Mouse (Mus musculus) lung, postnatal 0 days (tissue): ENCODE data around the gene Zfand3.

Experiments
- CTCF ChIP-seq: IDR thresholded peaks from 2 replicates; pipeline ENCODE4 v1.5.1; 2016; ENCODE audit warnings: antibody characterized with exemption, mild to moderate bottlenecking
- EP300 ChIP-seq: IDR thresholded peaks from 2 replicates; pipeline ENCODE4 v1.6.1; 2016; ENCODE audit warnings: antibody characterized with exemption, mild to moderate bottlenecking, control low read depth

GRCm38 (mm10) chr17:30178402-30178801 is 173.9 kb downstream of the Zfand3 start:
- no peak for TF ChIP-seq EP300
- TF ChIP-seq CTCF: no peak
